Mouse (Mus musculus) midbrain, postnatal 0 days (tissue): ENCODE measurements around the gene Gm48552. TPM values are rescaled to one million over a fixed set of nuclear protein-coding genes. Genes with fewer than 3 reads are reported as not detected.
A peak's percentile ranks its signal among the peaks of the same experiment; 100 is the strongest.

Experiments used
- ATAC-seq: fragments of 200-750 bp; cut with Nextera tagmentation; 2 replicates; pipeline ENCODE4 v1.8.0; 2017; ENCODE audit warnings: moderate number of reproducible peaks, mild to moderate bottlenecking, moderate TSS enrichment, moderate library complexity; ENCODE audit not compliant: low FRiP score
- DNase-seq: peaks from one replicate; pipeline ENCODE4 v3.0.0-alpha.2; 2015; ENCODE audit warnings: low spot score
- H3K27ac ChIP-seq: fragments of 300-500 bp; sonication (generic); 2 replicates; pipeline ENCODE4 v1.5.1; 2014; ENCODE audit warnings: low read depth, mild to moderate bottlenecking, low read length, mixed read lengths
- H3K27me3 ChIP-seq: fragments of 300-500 bp; sonication (generic); 2 replicates; pipeline ENCODE4 v1.6.1; 2014; ENCODE audit warnings: low read length, control low read depth, mixed read lengths; ENCODE audit not compliant: insufficient read depth
- H3K36me3 ChIP-seq: fragments of 300-500 bp; sonication (generic); 2 replicates; pipeline ENCODE4 v1.6.1; 2014; ENCODE audit warnings: low read length, control low read depth, mixed read lengths; ENCODE audit not compliant: insufficient read depth
- H3K4me1 ChIP-seq: fragments of 300-500 bp; sonication (generic); 2 replicates; pipeline ENCODE4 v1.6.1; 2014; ENCODE audit warnings: mild to moderate bottlenecking, control low read depth, antibody characterized with exemption, low read length, mixed read lengths; ENCODE audit not compliant: insufficient read depth
- H3K4me2 ChIP-seq: fragments of 300-500 bp; sonication (generic); 2 replicates; pipeline ENCODE4 v1.6.1; 2014; ENCODE audit warnings: low read depth, mild to moderate bottlenecking, low read length, mixed read lengths; ENCODE audit not compliant: poor library complexity, severe bottlenecking
- H3K4me3 ChIP-seq: fragments of 300-500 bp; sonication (generic); 2 replicates; pipeline ENCODE4 v1.5.1; 2014; ENCODE audit warnings: low read depth, mild to moderate bottlenecking, low read length, moderate library complexity
- H3K9ac ChIP-seq: fragments of 300-500 bp; sonication (generic); replicated peaks from 2 replicates; pipeline ENCODE4 v1.6.1; 2014; ENCODE audit warnings: mild to moderate bottlenecking, low read length, moderate library complexity, mixed read lengths; ENCODE audit not compliant: poor library complexity, severe bottlenecking
- H3K9me3 ChIP-seq: fragments of 300-500 bp; sonication (generic); 2 replicates; pipeline ENCODE4 v1.6.1; 2016; ENCODE audit warnings: low read length, control low read depth
- CTCF ChIP-seq: IDR thresholded peaks from 2 replicates; pipeline ENCODE4 v1.5.1; 2016; ENCODE audit warnings: antibody characterized with exemption, mild to moderate bottlenecking
- WGBS: fragments of 180-500 bp; shearing (Covaris S2); extraction: QIAGEN DNeasy Blood & Tissue Kit; methylation state at CpG from one replicate; pipeline ENCODE4 v1.1.7; 2014; 5-methylcytosine and 5-hydroxymethylcytosine counted together
- polyA plus RNA-seq: library from polyadenylated mRNA; unstranded; fragments of >200 nt; fragmentation: Nextera tagmentation; extraction: Ambion mirVana; gene quantifications from 2 replicates; pipeline ENCODE4 v1.2.1, GENCODE M21; 2015
- total RNA-seq: library from RNA; depleted of rRNA; stranded (reverse); fragments of >200 nt; gene quantifications from 2 replicates; pipeline ENCODE4 v1.2.3, GENCODE M21; 2014

Gm48552 gene
- total and polyA plus RNA-seq, 2 experiments from 2014 or later: 1.6 to 6.6 TPM

GRCm38 (mm10) chr10:81379183-81379553 lies 9.6 kb upstream of the Gm48552 start:
- H3K27me3 ChIP-seq: no peaks in the 10 kb centered on the region
- peaks cover 4% of the 10 kb centered on the region for H3K36me3 ChIP-seq
- H3K9ac ChIP-seq: peak overlapping the region; percentile 15
- 56% methylated on average over 3 of the region's 3 CpGs for WGBS
- peaks cover 12% of the 10 kb centered on the region for H3K4me1 ChIP-seq
- DNase-seq (no peak), ATAC-seq (no peak; the same call in 1 of the 2 replicates)
- TF ChIP-seq CTCF: no peak
- H3K4me3 ChIP-seq: peak overlapping the region; percentile 79
- H3K4me2 ChIP-seq: peak overlapping the region; percentile 87
- H3K27ac ChIP-seq: peak overlapping the region; percentile 13
- H3K9me3 ChIP-seq: no peaks in the 10 kb centered on the region

GRCm38 (mm10) chr10:81379809-81380378 lies 8.9 kb upstream of the Gm48552 start:
- WGBS: 93% methylated on average over 6 of the region's 6 CpGs
- Histone ChIP-seq H3K4me2 (no peak overlapping the region), H3K27me3 (no peaks in the 10 kb centered on the region), H3K9ac (no peak overlapping the region), H3K4me1 (peaks cover 12% of the 10 kb centered on the region), H3K4me3 (no peak overlapping the region), H3K9me3 (no peaks in the 10 kb centered on the region), H3K27ac (no peak overlapping the region), H3K36me3 (peaks cover 4% of the 10 kb centered on the region; the same call in 1 of the 2 replicates)
- no peak for TF ChIP-seq CTCF
- no peak for ATAC-seq
- DNase-seq: no peak

GRCm38 (mm10) chr10:81382039-81382438 lies 6.8 kb upstream of the Gm48552 start:
- Histone ChIP-seq H3K4me1 (peaks cover 15% of the 10 kb centered on the region), H3K9ac (no peak overlapping the region), H3K27me3 (no peaks in the 10 kb centered on the region), H3K9me3 (no peaks in the 10 kb centered on the region), H3K36me3 (peaks cover 10% of the 10 kb centered on the region), H3K4me3 (no peak overlapping the region), H3K4me2 (no peak overlapping the region), H3K27ac (no peak overlapping the region)
- no peak for ATAC-seq
- WGBS: 93% methylated on average over 5 of the region's 5 CpGs
- no peak for DNase-seq
- no peak for TF ChIP-seq CTCF

GRCm38 (mm10) chr10:81383802-81384604 lies 4.8 kb upstream of the Gm48552 start, which contains the start of the genes Dohh and Gm48551:
Gene Dohh, plus strand, starts transcription at chr10:81384428.
Gene Gm48551, plus strand, starts transcription at chr10:81384466.
- Histone ChIP-seq H3K9me3 (no peaks in the 10 kb centered on the region), H3K4me2 (peak within 1 kb of the TSS; percentile 83), H3K9ac (peak within 1 kb of the TSS; percentile 93), H3K4me3 (peak within 1 kb of the TSS; percentile 86), H3K27ac (peak within 1 kb of the TSS; percentile 91), H3K36me3 (peaks cover 28% of the 10 kb centered on the region), H3K27me3 (no peaks in the 10 kb centered on the region), H3K4me1 (peaks cover 10% of the 10 kb centered on the region)
- peak; percentile 93 for ATAC-seq
- peak; percentile 100 for DNase-seq
- 4% methylated on average over 51 of the region's 54 CpGs for WGBS
- peak; percentile 21 for TF ChIP-seq CTCF

- peak overlapping the region; percentile 93 for H3K9ac ChIP-seq
- no peaks in the 10 kb centered on the region for H3K27me3 ChIP-seq
- peak overlapping the region; percentile 86 for H3K4me3 ChIP-seq
- TF ChIP-seq CTCF: no peak
- H3K36me3 ChIP-seq: peaks cover 31% of the 10 kb centered on the region
- no peaks in the 10 kb centered on the region for H3K9me3 ChIP-seq
- peaks cover 10% of the 10 kb centered on the region for H3K4me1 ChIP-seq
- peak overlapping the region; percentile 83 for H3K4me2 ChIP-seq
- ATAC-seq: peak; percentile 24
- no peak for DNase-seq
- H3K27ac ChIP-seq: peak overlapping the region; percentile 91
- 0% methylated on average over 19 of the region's 19 CpGs for WGBS
Measured at GRCm38 (mm10) chr10:81384605-81384982, 4.2 kb upstream of the Gm48552 start.
